Mouse (Mus musculus): ENCODE results near the gene Nhsl2. TPM values are rescaled to one million over a fixed set of nuclear protein-coding genes. Genes with fewer than 3 reads are reported as not detected.
A peak's percentile ranks its signal among the peaks of the same experiment; 100 is the strongest.

The Nhsl2 gene
- total RNA-seq, 2 experiments from 2014 or later: 49.3 to 57.1 TPM

- H3K4me3 ChIP-seq: no peak overlapping the region
- DNase-seq (ENCODE audit: low spot score in 2 of 2): no peak
- no peak for TF ChIP-seq CTCF (conservative IDR thresholded peaks at IDR 0.05)
- H3K27ac ChIP-seq: no peak overlapping the region
These were observed 127.7 kb downstream of the Nhsl2 start for GRCm38 (mm10) chrX:101976931-101977330.

- H3K4me3 ChIP-seq: no peak overlapping the region
- H3K27ac ChIP-seq: peak overlapping the region; percentile 32; the same call in 1 of the 2 replicates
- no peak for TF ChIP-seq CTCF (conservative IDR thresholded peaks at IDR 0.05)
- no peak for DNase-seq (ENCODE audit: low spot score in 2 of 2)
These were observed 129.7 kb downstream of the Nhsl2 start for GRCm38 (mm10) chrX:101978861-101979260.

- no peak for DNase-seq (ENCODE audit: low spot score in 2 of 2)
- TF ChIP-seq CTCF (conservative IDR thresholded peaks at IDR 0.05): no peak
- no peak overlapping the region for H3K4me3 ChIP-seq
- peak overlapping the region; percentile 32; the same call in 1 of the 2 replicates for H3K27ac ChIP-seq
These were observed 130.1 kb downstream of the Nhsl2 start for GRCm38 (mm10) chrX:101979267-101979666.

- no peak for DNase-seq (ENCODE audit: low spot score in 2 of 2)
- no peak overlapping the region for H3K27ac ChIP-seq
- no peak for TF ChIP-seq CTCF (conservative IDR thresholded peaks at IDR 0.05)
- no peak overlapping the region for H3K4me3 ChIP-seq
These were observed 131.4 kb downstream of the Nhsl2 start for GRCm38 (mm10) chrX:101980586-101980985.

GRCm38 (mm10) chrX:101981450-101981849 is 132.3 kb downstream of the Nhsl2 start:
- H3K4me3 ChIP-seq: no peak overlapping the region
- peak; percentile 77 for TF ChIP-seq CTCF (conservative IDR thresholded peaks at IDR 0.05)
- DNase-seq (ENCODE audit: low spot score in 2 of 2): no peak
- H3K27ac ChIP-seq: no peak overlapping the region

- no peak for DNase-seq (ENCODE audit: low spot score in 2 of 2)
- no peak overlapping the region for H3K27ac ChIP-seq
- no peak for TF ChIP-seq CTCF (conservative IDR thresholded peaks at IDR 0.05)
- no peak overlapping the region for H3K4me3 ChIP-seq
These were observed 134.5 kb downstream of the Nhsl2 start for GRCm38 (mm10) chrX:101983638-101984037.

- no peak for DNase-seq (ENCODE audit: low spot score in 2 of 2)
These were observed 137.6 kb downstream of the Nhsl2 start for GRCm38 (mm10) chrX:101986657-101987367.

GRCm38 (mm10) chrX:101993841-101994571 is 144.8 kb downstream of the Nhsl2 start:
- no peak for TF ChIP-seq CTCF (conservative IDR thresholded peaks at IDR 0.05)
- Histone ChIP-seq H3K4me3 (no peak overlapping the region), H3K27ac (peak overlapping the region; percentile 72)
- peak; percentile 64 to 79 for DNase-seq (ENCODE audit: low spot score in 2 of 2)

More at GRCm38 (mm10) chrX:101986657-101987367, 137.6 kb downstream of the Nhsl2 start:
- H3K4me3 ChIP-seq: no peak overlapping the region
- no peak for TF ChIP-seq CTCF (conservative IDR thresholded peaks at IDR 0.05)
- H3K27ac ChIP-seq: no peak overlapping the region

GRCm38 (mm10) chrX:101996726-101997125 is 147.5 kb downstream of the Nhsl2 start:
- H3K4me3 ChIP-seq: no peak overlapping the region
- TF ChIP-seq CTCF (conservative IDR thresholded peaks at IDR 0.05): no peak
- no peak overlapping the region for H3K27ac ChIP-seq
- no peak for DNase-seq (ENCODE audit: low spot score in 2 of 2)

- H3K4me3 ChIP-seq: peak overlapping the region; percentile 57
These were observed 154.6 kb downstream of the Nhsl2 start for GRCm38 (mm10) chrX:102003632-102004315.

GRCm38 (mm10) chrX:102004370-102004769 is 155.2 kb downstream of the Nhsl2 start:
- peak overlapping the region; percentile 92 for H3K27ac ChIP-seq
- peak overlapping the region; percentile 57 for H3K4me3 ChIP-seq
- no peak for TF ChIP-seq CTCF (conservative IDR thresholded peaks at IDR 0.05)
- peak in 1 of 2 experiments; percentile 11 for DNase-seq (ENCODE audit: low spot score in 2 of 2)

More at GRCm38 (mm10) chrX:102003632-102004315, 154.6 kb downstream of the Nhsl2 start:
- TF ChIP-seq CTCF (conservative IDR thresholded peaks at IDR 0.05): peak; percentile 35
- H3K27ac ChIP-seq: peak overlapping the region; percentile 92
- DNase-seq (ENCODE audit: low spot score in 2 of 2): peak; percentile 54 to 73

- TF ChIP-seq CTCF (conservative IDR thresholded peaks at IDR 0.05): no peak
- H3K4me3 ChIP-seq: peak overlapping the region; percentile 57
- DNase-seq (ENCODE audit: low spot score in 2 of 2): no peak
- peak overlapping the region; percentile 92 for H3K27ac ChIP-seq
These were observed 156.0 kb downstream of the Nhsl2 start for GRCm38 (mm10) chrX:102005141-102005641.

GRCm38 (mm10) chrX:102007935-102008334 is 158.8 kb downstream of the Nhsl2 start:
- peak overlapping the region; percentile 92 for H3K27ac ChIP-seq
- no peak for DNase-seq (ENCODE audit: low spot score in 2 of 2)
- no peak for TF ChIP-seq CTCF (conservative IDR thresholded peaks at IDR 0.05)
- H3K4me3 ChIP-seq: peak overlapping the region; percentile 57; the same call in 1 of the 2 replicates

Measured in layer of hippocampus, adult 2 months (tissue).